Mouse (Mus musculus) lung, postnatal 0 days (tissue): ENCODE data around the gene N4bp2. TPM values are rescaled to one million over a fixed set of nuclear protein-coding genes. Genes with fewer than 3 reads are reported as not detected.

Experiments used
- ATAC-seq: fragments of 200-750 bp; cut with Nextera tagmentation; 2 replicates; pipeline ENCODE4 v1.8.0; 2017; ENCODE audit warnings: moderate library complexity
- DNase-seq: peaks from one replicate; pipeline ENCODE4 v3.0.0-alpha.2; 2016; ENCODE audit warnings: low spot score
- H3K27ac ChIP-seq: fragments of 300-500 bp; sonication (generic); 2 replicates; pipeline ENCODE4 v1.5.1; 2014; ENCODE audit warnings: antibody characterized with exemption, mild to moderate bottlenecking, low read length, mixed read lengths
- H3K27me3 ChIP-seq: fragments of 300-500 bp; sonication (generic); replicated peaks from 2 replicates; pipeline ENCODE4 v1.6.1; 2014; ENCODE audit warnings: low read length, mixed read lengths; ENCODE audit not compliant: insufficient read depth
- H3K36me3 ChIP-seq: fragments of 300-500 bp; sonication (generic); 2 replicates; pipeline ENCODE4 v1.6.1; 2014; ENCODE audit warnings: low read length, mixed read lengths; ENCODE audit not compliant: insufficient read depth
- H3K4me1 ChIP-seq: fragments of 300-500 bp; sonication (generic); 2 replicates; pipeline ENCODE4 v1.6.1; 2014; ENCODE audit warnings: antibody characterized with exemption, low read depth, low read length, mixed read lengths; ENCODE audit not compliant: insufficient read depth
- H3K4me2 ChIP-seq: fragments of 300-500 bp; sonication (generic); replicated peaks from 2 replicates; pipeline ENCODE4 v1.6.1; 2014; ENCODE audit warnings: low read depth, mild to moderate bottlenecking, low read length, moderate library complexity, mixed read lengths
- H3K4me3 ChIP-seq: fragments of 300-500 bp; sonication (generic); 2 replicates; pipeline ENCODE4 v1.5.1; 2014; ENCODE audit warnings: low read depth, low read length
- H3K9ac ChIP-seq: fragments of 300-500 bp; sonication (generic); replicated peaks from 2 replicates; pipeline ENCODE4 v1.6.1; 2014; ENCODE audit warnings: low read depth, mild to moderate bottlenecking
- H3K9me3 ChIP-seq: fragments of 300-500 bp; sonication (generic); 2 replicates; pipeline ENCODE4 v1.6.1; 2016; ENCODE audit warnings: low read length, mixed read lengths
- CTCF ChIP-seq: IDR thresholded peaks from 2 replicates; pipeline ENCODE4 v1.5.1; 2016; ENCODE audit warnings: antibody characterized with exemption, mild to moderate bottlenecking
- EP300 ChIP-seq: IDR thresholded peaks from 2 replicates; pipeline ENCODE4 v1.6.1; 2016; ENCODE audit warnings: antibody characterized with exemption, mild to moderate bottlenecking, control low read depth
- WGBS: fragments of 180-500 bp; shearing (Covaris S2); extraction: QIAGEN DNeasy Blood & Tissue Kit; methylation state at CpG from one replicate; pipeline ENCODE4 v1.1.7; 2014; 5-methylcytosine and 5-hydroxymethylcytosine counted together
- polyA plus RNA-seq: library from polyadenylated mRNA; unstranded; fragments of >200 nt; fragmentation: Nextera tagmentation; extraction: Ambion mirVana; gene quantifications from 2 replicates; pipeline ENCODE4 v1.2.1, GENCODE M21; 2015

Gene N4bp2
- polyA plus RNA-seq, 1 experiment from 2014 or later = 7.0 TPM

GRCm38 (mm10) chr5:65846958-65847357 lies 83.6 kb downstream of the N4bp2 start:
- Histone ChIP-seq H3K4me2 (no peak overlapping the region), H3K36me3 (no peaks in the 10 kb centered on the region), H3K4me3 (no peak overlapping the region), H3K9me3 (no peaks in the 10 kb centered on the region), H3K27me3 (no peaks in the 10 kb centered on the region), H3K4me1 (no peaks in the 10 kb centered on the region), H3K9ac (no peak overlapping the region), H3K27ac (no peak overlapping the region)
- 89% methylated on average over 3 of the region's 3 CpGs for WGBS
- TF ChIP-seq EP300 (no peak), CTCF (no peak)
- ATAC-seq (no peak), DNase-seq (no peak)

- H3K27ac ChIP-seq = no peak overlapping the region
- no peak overlapping the region for H3K9ac ChIP-seq
- no peak overlapping the region for H3K4me2 ChIP-seq
- DNase-seq (no peak), ATAC-seq (no peak)
- no peak overlapping the region for H3K4me3 ChIP-seq
- no peaks in the 10 kb centered on the region for H3K4me1 ChIP-seq
- TF ChIP-seq EP300 (no peak), CTCF (no peak)
- H3K27me3 ChIP-seq = no peaks in the 10 kb centered on the region
- no peaks in the 10 kb centered on the region for H3K36me3 ChIP-seq
- WGBS = 85% methylated on average over 7 of the region's 7 CpGs
- H3K9me3 ChIP-seq = no peaks in the 10 kb centered on the region
Measured at GRCm38 (mm10) chr5:65847656-65848055, 84.3 kb downstream of the N4bp2 start.

GRCm38 (mm10) chr5:65850765-65851164 lies 87.4 kb downstream of the N4bp2 start:
- no peaks in the 10 kb centered on the region for H3K9me3 ChIP-seq
- H3K36me3 ChIP-seq = no peaks in the 10 kb centered on the region
- no peaks in the 10 kb centered on the region for H3K4me1 ChIP-seq
- 38% methylated on average over 11 of the region's 11 CpGs for WGBS
- ATAC-seq (no peak), DNase-seq (peak; percentile 36)
- H3K27ac ChIP-seq = no peak overlapping the region
- H3K4me2 ChIP-seq = peak overlapping the region; percentile 17; the same call in 1 of the 2 replicates
- no peak overlapping the region for H3K4me3 ChIP-seq
- H3K27me3 ChIP-seq = no peaks in the 10 kb centered on the region
- no peak overlapping the region for H3K9ac ChIP-seq
- TF ChIP-seq CTCF (no peak), EP300 (no peak)

GRCm38 (mm10) chr5:65854786-65855191 lies 91.5 kb downstream of the N4bp2 start:
- Histone ChIP-seq H3K27ac (no peak overlapping the region), H3K4me1 (no peaks in the 10 kb centered on the region), H3K27me3 (no peaks in the 10 kb centered on the region), H3K4me2 (no peak overlapping the region), H3K36me3 (no peaks in the 10 kb centered on the region), H3K9ac (no peak overlapping the region), H3K9me3 (no peaks in the 10 kb centered on the region), H3K4me3 (no peak overlapping the region)
- DNase-seq (no peak), ATAC-seq (no peak)
- WGBS = 69% methylated on average over 8 of the region's 8 CpGs
- no peak for TF ChIP-seq CTCF
- no peak for TF ChIP-seq EP300

- Histone ChIP-seq H3K27me3 (no peaks in the 10 kb centered on the region), H3K4me2 (no peak overlapping the region), H3K4me1 (no peaks in the 10 kb centered on the region), H3K9me3 (no peaks in the 10 kb centered on the region), H3K4me3 (no peak overlapping the region), H3K36me3 (no peaks in the 10 kb centered on the region), H3K27ac (no peak overlapping the region), H3K9ac (no peak overlapping the region)
- no peak for DNase-seq
- WGBS = 43% methylated on average over 3 of the region's 3 CpGs
- TF ChIP-seq EP300 (no peak), CTCF (no peak)
- no peak for ATAC-seq
Measured at GRCm38 (mm10) chr5:65855571-65855970, 92.2 kb downstream of the N4bp2 start.

GRCm38 (mm10) chr5:65856591-65857411 lies 93.5 kb downstream of the N4bp2 start:
- no peak for DNase-seq
- TF ChIP-seq CTCF (no peak), EP300 (no peak)
- WGBS = 78% methylated on average over 17 of the region's 17 CpGs
- H3K9ac ChIP-seq = no peak overlapping the region
- H3K4me3 ChIP-seq = no peak overlapping the region
- ATAC-seq = no peak
- no peak overlapping the region for H3K27ac ChIP-seq
- H3K4me2 ChIP-seq = no peak overlapping the region
- H3K36me3 ChIP-seq = no peaks in the 10 kb centered on the region
- no peaks in the 10 kb centered on the region for H3K4me1 ChIP-seq
- no peaks in the 10 kb centered on the region for H3K9me3 ChIP-seq
- no peaks in the 10 kb centered on the region for H3K27me3 ChIP-seq
